Mouse (Mus musculus): ENCODE measurements around the gene Zc3h13. TPM values are rescaled to one million over a fixed set of nuclear protein-coding genes. Genes with fewer than 3 reads are reported as not detected.
A peak's percentile ranks its signal among the peaks of the same experiment; 100 is the strongest.

The Zc3h13 gene
- polyA plus RNA-seq, 1 experiment from 2014 or later = 32.7 TPM

DNA sequence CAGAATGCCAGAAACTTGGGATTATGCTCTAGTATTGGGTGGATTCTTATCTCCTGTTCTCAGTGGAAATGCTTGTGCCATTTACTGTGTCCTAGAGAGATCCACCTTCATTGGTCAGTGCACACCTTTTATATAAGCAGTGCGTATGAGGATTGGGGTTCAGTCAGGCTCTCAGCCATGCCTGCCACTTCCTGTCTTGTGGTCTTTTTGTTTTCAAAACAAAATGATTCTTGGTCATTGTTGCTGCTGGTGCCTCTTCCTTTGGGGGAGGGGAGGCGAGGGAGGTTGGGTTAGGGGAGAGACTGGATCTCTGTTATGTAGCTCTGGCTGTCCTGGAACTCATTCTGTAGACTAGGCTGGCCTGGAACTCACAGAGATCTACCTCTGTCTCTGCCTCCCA lies 34.6 kb downstream of the Zc3h13 start:
- 91% methylated on average over 2 of the region's 2 CpGs for WGBS

DNA sequence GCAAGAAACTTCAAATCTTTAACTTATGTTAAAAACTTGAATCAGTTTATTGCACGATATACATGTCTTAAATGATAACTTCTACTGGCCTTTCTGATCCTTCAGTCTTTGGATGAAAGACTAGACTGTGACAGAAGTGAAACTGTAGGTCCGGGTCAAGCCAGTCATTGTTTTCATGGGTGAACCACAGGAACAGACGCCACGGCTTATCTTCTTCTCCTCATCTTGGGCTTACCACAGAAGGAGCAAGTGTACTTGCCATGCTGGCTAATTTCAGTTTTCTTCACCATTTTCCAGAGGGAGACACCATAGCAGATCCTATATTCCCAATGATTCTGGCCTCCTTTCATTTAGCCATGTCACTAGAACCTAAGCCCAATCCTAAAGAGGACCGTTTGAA lies 36.1 kb downstream of the Zc3h13 start:
- H3K27me3 ChIP-seq (ENCODE audit: insufficient read depth, low read length) = no peaks in the 10 kb centered on the region
- no peak overlapping the region for H3K4me2 ChIP-seq (replicated peaks; ENCODE audit: low read depth, low read length)
- H3K9me3 ChIP-seq (ENCODE audit: low read length) = no peaks in the 10 kb centered on the region
- ATAC-seq (ENCODE audit: low FRiP score, low TSS enrichment) = no peak
- H3K36me3 ChIP-seq (ENCODE audit: insufficient read depth, low read length) = peaks cover 27% of the 10 kb centered on the region
- H3K4me3 ChIP-seq (ENCODE audit: low read length) = no peak overlapping the region
- H3K9ac ChIP-seq (replicated peaks; ENCODE audit: low read length) = no peak overlapping the region
- H3K27ac ChIP-seq (ENCODE audit: low read length) = no peak overlapping the region
- H3K4me1 ChIP-seq (ENCODE audit: insufficient read depth, low read length) = no peaks in the 10 kb centered on the region
- WGBS = 95% methylated on average over 5 of the region's 5 CpGs

More for the DNA sequence above, 34.6 kb downstream of the Zc3h13 start:
- H3K4me3 ChIP-seq (ENCODE audit: low read length) = no peak overlapping the region
- peaks cover 20% of the 10 kb centered on the region for H3K36me3 ChIP-seq (ENCODE audit: insufficient read depth, low read length)
- H3K27ac ChIP-seq (ENCODE audit: low read length) = no peak overlapping the region
- ATAC-seq (ENCODE audit: low FRiP score, low TSS enrichment) = no peak
- H3K4me2 ChIP-seq (replicated peaks; ENCODE audit: low read depth, low read length) = no peak overlapping the region
- no peaks in the 10 kb centered on the region for H3K4me1 ChIP-seq (ENCODE audit: insufficient read depth, low read length)
- no peaks in the 10 kb centered on the region for H3K9me3 ChIP-seq (ENCODE audit: low read length)
- H3K27me3 ChIP-seq (ENCODE audit: insufficient read depth, low read length) = no peaks in the 10 kb centered on the region
- H3K9ac ChIP-seq (replicated peaks; ENCODE audit: low read length) = no peak overlapping the region

DNA sequence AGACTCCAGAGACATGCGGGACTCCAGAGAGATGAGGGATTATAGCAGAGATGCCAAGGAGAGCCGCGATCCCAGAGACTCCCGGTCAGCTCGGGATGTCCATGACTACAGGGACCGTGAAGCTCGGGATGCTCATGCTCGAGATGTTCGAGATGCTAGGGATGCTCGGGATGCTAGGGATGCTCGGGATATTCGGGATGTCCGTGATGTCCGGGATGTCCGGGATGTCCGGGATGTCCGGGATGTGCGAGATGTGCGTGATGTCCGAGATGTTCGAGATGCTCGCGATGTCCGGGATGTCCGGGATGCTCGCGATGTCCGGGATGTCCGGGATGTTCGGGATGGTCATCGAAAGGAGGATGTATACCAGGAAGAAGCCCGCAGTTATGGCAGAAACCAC lies 39.2 kb downstream of the Zc3h13 start:
- Histone ChIP-seq H3K9me3 (ENCODE audit: low read length) (no peaks in the 10 kb centered on the region), H3K4me3 (ENCODE audit: low read length) (no peak overlapping the region), H3K9ac (replicated peaks; ENCODE audit: low read length) (no peak overlapping the region), H3K27me3 (ENCODE audit: insufficient read depth, low read length) (no peaks in the 10 kb centered on the region), H3K4me1 (ENCODE audit: insufficient read depth, low read length) (no peaks in the 10 kb centered on the region), H3K4me2 (replicated peaks; ENCODE audit: low read depth, low read length) (no peak overlapping the region), H3K27ac (ENCODE audit: low read length) (no peak overlapping the region), H3K36me3 (ENCODE audit: insufficient read depth, low read length) (peaks cover 37% of the 10 kb centered on the region)
- ATAC-seq (ENCODE audit: low FRiP score, low TSS enrichment) = no peak
- WGBS = 97% methylated on average over 32 of the region's 32 CpGs

GRCm38 (mm10) chr14:75328062-75328461 lies 43.9 kb downstream of the Zc3h13 start:
- H3K36me3 ChIP-seq (ENCODE audit: insufficient read depth, low read length) = peaks cover 47% of the 10 kb centered on the region
- H3K4me2 ChIP-seq (replicated peaks; ENCODE audit: low read depth, low read length) = no peak overlapping the region
- no peaks in the 10 kb centered on the region for H3K27me3 ChIP-seq (ENCODE audit: insufficient read depth, low read length)
- H3K4me3 ChIP-seq (ENCODE audit: low read length) = no peak overlapping the region
- WGBS = 79% methylated on average over 8 of the region's 8 CpGs
- no peaks in the 10 kb centered on the region for H3K4me1 ChIP-seq (ENCODE audit: insufficient read depth, low read length)
- H3K9ac ChIP-seq (replicated peaks; ENCODE audit: low read length) = no peak overlapping the region
- no peaks in the 10 kb centered on the region for H3K9me3 ChIP-seq (ENCODE audit: low read length)
- ATAC-seq (ENCODE audit: low FRiP score, low TSS enrichment) = no peak
- H3K27ac ChIP-seq (ENCODE audit: low read length) = no peak overlapping the region

GRCm38 (mm10) chr14:75330621-75331020 lies 46.4 kb downstream of the Zc3h13 start:
- Histone ChIP-seq H3K36me3 (ENCODE audit: insufficient read depth, low read length) (peaks cover 35% of the 10 kb centered on the region), H3K4me1 (ENCODE audit: insufficient read depth, low read length) (no peaks in the 10 kb centered on the region)

GRCm38 (mm10) chr14:75334321-75334720 lies 50.1 kb downstream of the Zc3h13 start:
- Histone ChIP-seq H3K9me3 (ENCODE audit: low read length) (no peaks in the 10 kb centered on the region), H3K36me3 (ENCODE audit: insufficient read depth, low read length) (peaks cover 45% of the 10 kb centered on the region), H3K4me1 (ENCODE audit: insufficient read depth, low read length) (no peaks in the 10 kb centered on the region), H3K4me3 (ENCODE audit: low read length) (no peak overlapping the region), H3K9ac (replicated peaks; ENCODE audit: low read length) (no peak overlapping the region), H3K27ac (ENCODE audit: low read length) (no peak overlapping the region), H3K4me2 (replicated peaks; ENCODE audit: low read depth, low read length) (no peak overlapping the region), H3K27me3 (ENCODE audit: insufficient read depth, low read length) (no peaks in the 10 kb centered on the region)
- 91% methylated on average over 4 of the region's 4 CpGs for WGBS
- no peak for ATAC-seq (ENCODE audit: low FRiP score, low TSS enrichment)

More at GRCm38 (mm10) chr14:75330621-75331020, 46.4 kb downstream of the Zc3h13 start:
- 84% methylated on average over 6 of the region's 6 CpGs for WGBS
- Histone ChIP-seq H3K9ac (replicated peaks; ENCODE audit: low read length) (no peak overlapping the region), H3K27me3 (ENCODE audit: insufficient read depth, low read length) (no peaks in the 10 kb centered on the region), H3K4me2 (replicated peaks; ENCODE audit: low read depth, low read length) (no peak overlapping the region), H3K4me3 (ENCODE audit: low read length) (no peak overlapping the region), H3K27ac (ENCODE audit: low read length) (no peak overlapping the region), H3K9me3 (ENCODE audit: low read length) (no peaks in the 10 kb centered on the region)
- ATAC-seq (ENCODE audit: low FRiP score, low TSS enrichment) = no peak

- WGBS = 92% methylated on average over 2 of the region's 2 CpGs
- Histone ChIP-seq H3K27ac (ENCODE audit: low read length) (no peak overlapping the region), H3K27me3 (ENCODE audit: insufficient read depth, low read length) (no peaks in the 10 kb centered on the region), H3K4me3 (ENCODE audit: low read length) (no peak overlapping the region), H3K4me2 (replicated peaks; ENCODE audit: low read depth, low read length) (no peak overlapping the region), H3K9ac (replicated peaks; ENCODE audit: low read length) (no peak overlapping the region), H3K9me3 (ENCODE audit: low read length) (no peaks in the 10 kb centered on the region), H3K4me1 (ENCODE audit: insufficient read depth, low read length) (no peaks in the 10 kb centered on the region), H3K36me3 (ENCODE audit: insufficient read depth, low read length) (peaks cover 35% of the 10 kb centered on the region)
- ATAC-seq (ENCODE audit: low FRiP score, low TSS enrichment) = no peak
These were observed 53.7 kb downstream of the Zc3h13 start for GRCm38 (mm10) chr14:75337884-75338283.

DNA sequence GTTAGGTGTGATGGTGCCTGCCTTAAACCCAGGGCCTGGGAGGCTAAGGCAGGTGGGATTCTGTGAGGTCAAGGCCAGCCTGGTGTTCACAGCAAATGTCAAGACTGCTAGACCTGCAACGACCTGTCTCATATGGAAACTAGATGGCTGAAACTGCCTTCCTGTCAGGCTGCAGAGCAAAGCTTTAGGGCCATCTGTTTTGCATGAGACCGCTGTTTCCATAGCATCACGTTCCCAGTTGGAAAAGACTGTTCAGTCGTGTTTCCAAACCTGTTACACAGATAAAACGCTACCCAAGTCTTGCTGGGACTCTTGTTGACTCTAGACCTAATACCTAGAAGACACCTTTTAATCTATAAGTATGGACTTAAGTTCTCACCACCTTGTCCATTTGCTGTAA lies 61.9 kb downstream of the Zc3h13 start:
- ATAC-seq (ENCODE audit: low FRiP score, low TSS enrichment) = no peak

GRCm38 (mm10) chr14:75351626-75352025 lies 67.5 kb downstream of the Zc3h13 start:
- Histone ChIP-seq H3K27ac (ENCODE audit: low read length) (peak overlapping the region; percentile 20), H3K9me3 (ENCODE audit: low read length) (no peaks in the 10 kb centered on the region), H3K27me3 (ENCODE audit: insufficient read depth, low read length) (no peaks in the 10 kb centered on the region), H3K36me3 (ENCODE audit: insufficient read depth, low read length) (no peaks in the 10 kb centered on the region), H3K4me1 (ENCODE audit: insufficient read depth, low read length) (peaks cover 6% of the 10 kb centered on the region; the same call in 1 of the 2 replicates), H3K4me2 (replicated peaks; ENCODE audit: low read depth, low read length) (no peak overlapping the region; the same call in 1 of the 2 replicates), H3K9ac (replicated peaks; ENCODE audit: low read length) (no peak overlapping the region), H3K4me3 (ENCODE audit: low read length) (no peak overlapping the region)
- ATAC-seq (ENCODE audit: low FRiP score, low TSS enrichment) = peak; percentile 73
- 26% methylated on average over 4 of the region's 4 CpGs for WGBS

More for the DNA sequence above, 61.9 kb downstream of the Zc3h13 start:
- Histone ChIP-seq H3K27ac (ENCODE audit: low read length) (no peak overlapping the region), H3K4me1 (ENCODE audit: insufficient read depth, low read length) (no peaks in the 10 kb centered on the region), H3K9ac (replicated peaks; ENCODE audit: low read length) (no peak overlapping the region), H3K9me3 (ENCODE audit: low read length) (no peaks in the 10 kb centered on the region), H3K36me3 (ENCODE audit: insufficient read depth, low read length) (peaks cover 17% of the 10 kb centered on the region), H3K27me3 (ENCODE audit: insufficient read depth, low read length) (no peaks in the 10 kb centered on the region), H3K4me3 (ENCODE audit: low read length) (no peak overlapping the region), H3K4me2 (replicated peaks; ENCODE audit: low read depth, low read length) (no peak overlapping the region)
- WGBS = 94% methylated on average over 5 of the region's 5 CpGs

GRCm38 (mm10) chr14:75363316-75363715 lies 79.1 kb downstream of the Zc3h13 start:
- ATAC-seq (ENCODE audit: low FRiP score, low TSS enrichment) = no peak

More at GRCm38 (mm10) chr14:75363316-75363715, 79.1 kb downstream of the Zc3h13 start:
- no peaks in the 10 kb centered on the region for H3K27me3 ChIP-seq (ENCODE audit: insufficient read depth, low read length)
- no peak overlapping the region for H3K4me2 ChIP-seq (replicated peaks; ENCODE audit: low read depth, low read length)
- no peaks in the 10 kb centered on the region for H3K4me1 ChIP-seq (ENCODE audit: insufficient read depth, low read length)
- H3K27ac ChIP-seq (ENCODE audit: low read length) = no peak overlapping the region
- WGBS = 51% methylated on average over 6 of the region's 6 CpGs
- H3K36me3 ChIP-seq (ENCODE audit: insufficient read depth, low read length) = no peaks in the 10 kb centered on the region
- no peak overlapping the region for H3K4me3 ChIP-seq (ENCODE audit: low read length)
- no peaks in the 10 kb centered on the region for H3K9me3 ChIP-seq (ENCODE audit: low read length)
- H3K9ac ChIP-seq (replicated peaks; ENCODE audit: low read length) = no peak overlapping the region

Measured in kidney, embryonic 16.5 days (tissue).